Mouse (Mus musculus): ENCODE measurements at regions not wholly inside any gene's neighbourhood (a gene's known extent, or its start where the extent isn't known, plus 50 kb on each side); places are given as distances from the start of the nearest gene placed in this dataset.

GRCm38 (mm10) chr1:28373351-28373750 is 406.7 kb downstream of the Gm597 start:
- DNase-seq = no peak

- no peak for DNase-seq
Observed at GRCm38 (mm10) chr1:28349411-28349973, 430.6 kb downstream of the Gm597 start.

- DNase-seq = peak; percentile 29
Observed at GRCm38 (mm10) chr1:28348572-28348971, 431.5 kb downstream of the Gm597 start.

- DNase-seq = no peak
Observed at GRCm38 (mm10) chr1:28340054-28340453, 440.0 kb downstream of the Gm597 start.

DNA sequence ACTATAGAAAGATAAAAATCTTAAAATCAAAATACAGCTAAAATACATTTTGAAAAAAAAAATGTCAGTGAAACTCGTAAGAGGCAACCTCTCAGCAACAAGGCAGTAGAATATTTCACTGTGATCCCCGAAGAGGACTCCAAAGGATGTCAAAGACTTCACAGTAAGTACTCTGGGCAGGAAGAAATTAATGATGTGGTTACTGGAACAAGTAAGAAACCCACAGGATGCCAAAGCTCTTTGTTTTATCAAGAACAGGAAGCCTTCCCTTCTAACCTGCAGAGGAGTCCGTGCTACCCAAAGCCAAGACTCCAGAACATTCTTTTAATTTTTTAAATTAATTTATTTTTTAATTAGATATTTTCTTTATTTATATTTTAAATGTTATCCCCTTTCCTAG is 445.7 kb downstream of the Gm597 start:
- no peak for DNase-seq

- no peak for DNase-seq
Observed at GRCm38 (mm10) chr1:28332031-28332430, 448.0 kb downstream of the Gm597 start.

GRCm38 (mm10) chr1:28328986-28329385 is 451.1 kb downstream of the Gm597 start:
- no peak for DNase-seq

GRCm38 (mm10) chr1:28328539-28328938 is 451.5 kb downstream of the Gm597 start:
- no peak for DNase-seq

GRCm38 (mm10) chr1:28324141-28324540 is 455.9 kb downstream of the Gm597 start:
- no peak for DNase-seq

Measured in kidney, postnatal 10 days (tissue).